Mouse (Mus musculus) cerebellum, adult 11 months (tissue): ENCODE results near the gene Arrb2.
"Not testable (repeated sequence)": the region's sequence is repeated elsewhere in the genome, so short reads cannot be mapped to it uniquely, and the experiment has no call there.

Experiments used
- DNase-seq: peaks from one replicate; pipeline ENCODE4 v3.0.0; 2022

The Arrb2 gene

DNA sequence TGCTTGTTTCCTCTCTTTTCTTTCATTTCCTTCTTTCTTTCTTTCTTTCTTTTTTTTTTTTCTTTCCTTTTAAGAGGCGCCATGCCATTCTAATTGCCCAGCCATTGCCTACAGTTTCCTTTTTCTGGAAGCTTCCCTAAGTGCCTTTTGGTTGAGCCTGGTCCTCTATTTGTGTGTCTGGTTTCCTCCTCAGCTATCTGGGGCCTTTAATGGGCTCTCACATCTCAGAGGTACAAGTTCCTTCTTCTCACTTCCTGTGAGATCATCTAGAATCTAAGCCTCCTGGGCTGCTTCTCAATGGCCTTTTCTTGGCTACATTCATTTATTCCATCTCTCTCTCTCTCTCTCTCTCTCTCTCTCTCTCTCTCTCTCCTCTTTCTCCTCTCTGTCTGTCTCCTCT, 14.9 kb downstream of the Arrb2 start:
- no peak for DNase-seq

DNA sequence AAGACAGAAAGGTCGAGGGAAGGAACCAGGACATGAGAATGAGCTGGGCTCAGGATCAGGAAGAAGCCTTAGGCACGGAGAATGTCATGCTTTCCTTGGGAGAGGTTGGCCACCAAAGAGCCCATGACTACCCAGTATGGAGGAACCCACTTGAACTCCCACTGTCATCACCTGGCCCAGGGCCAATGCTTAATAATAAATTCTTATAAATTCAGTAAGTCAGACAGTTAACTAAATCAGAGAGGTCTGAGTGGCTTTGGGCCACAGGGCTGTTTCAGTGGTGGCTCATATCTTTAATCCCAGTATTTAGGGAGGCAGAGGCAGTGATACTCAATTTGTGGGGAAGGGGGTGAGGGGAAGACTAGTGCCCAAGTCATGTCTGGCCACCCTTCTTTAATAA, 18.5 kb downstream of the Arrb2 start:
- no peak for DNase-seq

DNA sequence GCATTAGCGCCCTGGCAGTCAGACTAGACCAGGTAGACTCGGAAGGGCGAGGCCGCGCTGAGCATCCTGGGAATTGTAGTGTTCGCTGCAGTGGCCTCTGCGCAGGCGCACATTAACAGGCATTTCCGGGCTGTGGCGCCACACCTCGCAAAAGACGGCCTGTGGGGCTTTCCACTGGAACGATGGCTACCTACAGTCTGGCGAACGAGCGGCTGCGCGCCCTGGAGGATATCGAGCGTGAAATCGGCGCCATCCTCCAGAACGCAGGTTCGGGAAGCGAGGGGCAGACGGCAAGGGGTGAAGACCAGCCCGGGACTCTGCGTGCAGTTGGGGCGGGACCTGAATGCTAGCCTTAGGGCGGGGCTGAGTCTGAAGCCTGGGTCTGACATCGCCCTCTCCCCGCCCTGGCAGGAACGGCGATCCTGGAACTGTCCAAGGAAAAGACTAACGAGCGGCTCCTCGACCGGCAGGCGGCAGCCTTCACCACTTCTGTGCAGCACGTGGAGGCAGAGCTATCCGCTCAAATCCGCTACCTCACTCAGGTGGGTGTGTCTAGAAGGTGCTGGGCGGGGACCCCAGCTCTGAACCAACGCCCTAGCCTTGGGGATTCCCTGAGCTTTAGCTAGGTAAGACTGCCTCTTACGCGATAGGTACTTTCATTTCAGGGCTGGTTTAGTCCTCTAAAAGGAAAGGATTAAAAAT, 19.5 kb downstream of the Arrb2 start, which contains the start of gene Med11:
Gene Med11, plus strand, starts transcription at position 123 of the 702 bp plus-strand sequence.
- peak; percentile 96 for DNase-seq

DNA sequence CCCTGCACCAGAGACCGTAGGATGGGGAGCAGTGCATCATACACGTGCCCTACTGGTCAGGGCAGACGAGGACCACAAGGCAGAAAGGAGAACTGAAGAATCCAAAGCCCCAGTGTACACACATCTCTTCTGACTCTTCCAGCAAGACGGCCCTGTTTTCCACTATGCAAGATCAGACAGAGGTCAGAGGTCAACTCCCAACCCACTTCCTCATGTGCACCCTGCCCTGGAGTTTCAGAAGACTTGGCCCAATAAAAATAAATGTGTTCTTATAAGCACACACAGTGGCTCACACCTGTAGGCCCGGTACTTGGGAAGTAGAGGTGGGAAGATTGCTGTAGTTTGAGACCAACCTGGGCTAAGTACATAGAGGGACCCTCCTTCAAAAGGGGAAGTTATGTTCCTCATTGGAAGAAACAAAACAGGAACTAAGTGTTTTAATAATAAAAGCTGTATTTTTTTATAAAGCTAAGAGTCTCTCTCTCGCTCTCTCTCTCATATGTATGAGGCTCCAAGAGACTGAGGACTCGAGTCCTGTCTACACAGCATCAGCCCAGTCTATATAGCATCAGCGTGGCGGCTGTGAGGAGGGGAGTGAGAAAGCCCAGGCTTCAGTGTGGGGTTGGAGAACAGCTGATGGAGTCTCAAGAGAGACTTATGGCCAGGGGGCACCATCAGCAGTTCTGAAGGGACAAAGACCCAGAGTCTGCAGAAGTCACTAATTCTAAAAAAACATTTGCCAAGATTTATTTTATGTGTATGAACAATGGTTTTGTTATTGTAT, 21.0 kb downstream of the Arrb2 start:
- no peak for DNase-seq

DNA sequence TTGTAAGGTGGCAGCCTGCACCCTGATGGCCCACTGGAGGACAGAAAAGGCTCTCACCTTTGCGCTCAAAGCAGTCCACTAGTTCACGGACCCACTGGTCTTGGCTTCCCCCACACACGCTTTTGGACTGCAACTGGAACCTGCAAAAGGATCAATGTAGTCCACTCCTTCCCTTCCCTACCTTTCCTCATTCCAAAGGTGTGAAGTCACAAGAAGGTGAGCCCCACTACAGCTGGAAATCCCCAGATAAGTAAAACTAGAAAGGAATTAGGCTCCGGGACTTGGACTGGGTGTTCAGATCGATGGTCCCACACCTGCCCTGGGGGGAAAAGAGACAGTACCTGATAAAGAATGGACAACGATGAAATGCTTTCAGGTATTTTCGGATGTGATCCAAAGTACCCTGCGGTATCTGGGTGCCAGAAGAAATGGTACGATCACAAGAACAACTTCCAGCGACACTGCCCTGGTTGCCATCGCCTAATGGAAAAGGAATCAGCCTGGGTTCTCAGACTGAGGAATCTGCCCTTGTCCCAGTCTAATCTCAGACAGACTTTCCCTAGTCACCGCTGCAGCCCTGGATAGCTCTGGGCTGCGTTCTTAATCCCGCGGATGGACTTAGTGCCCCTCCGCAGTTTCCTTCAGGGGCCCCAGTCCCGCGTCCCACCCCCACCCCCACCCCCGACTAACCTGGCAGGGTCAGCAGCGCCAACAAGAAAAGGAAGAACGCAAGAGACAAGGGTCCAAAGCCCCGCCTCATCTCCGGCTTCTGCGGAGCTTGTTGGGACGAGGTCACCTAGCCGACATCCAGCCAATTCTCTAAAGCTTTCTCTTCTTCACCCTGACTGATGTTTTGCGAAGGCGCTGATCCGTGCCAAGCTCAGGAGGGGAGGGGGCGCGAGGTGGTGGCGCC, 26.5 kb downstream of the Arrb2 start, which contains the start of gene Zmynd15:
Gene Zmynd15, plus strand, starts transcription at position 746 of the 913 bp plus-strand sequence.
- DNase-seq: no peak

DNA sequence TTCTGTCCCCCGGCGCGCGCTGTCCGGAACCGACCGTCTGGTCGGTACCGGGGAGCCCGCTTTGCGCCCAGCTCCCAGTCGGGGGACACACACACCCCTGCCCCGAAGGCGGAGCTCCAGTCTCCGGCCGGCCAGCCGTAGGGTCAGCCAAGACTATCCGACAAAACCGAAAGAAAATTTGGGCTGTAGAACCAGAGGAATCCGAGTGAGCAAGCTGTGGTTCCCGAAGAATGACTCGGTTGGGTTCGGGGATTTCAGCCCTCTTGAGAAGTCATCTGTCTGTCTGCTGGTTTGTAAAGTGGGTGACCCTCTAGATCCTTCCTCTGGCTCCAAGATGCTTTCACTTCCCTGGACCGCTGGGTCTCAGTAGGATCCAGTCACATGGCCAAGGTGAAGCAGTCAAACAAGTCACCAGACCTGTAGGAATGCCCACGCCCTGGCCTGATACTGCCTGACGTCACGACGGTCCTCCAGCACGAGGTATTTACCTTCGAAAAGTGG, 27.2 kb downstream of the Arrb2 start, which contains the start of gene Cxcl16:
Gene Cxcl16, minus strand, starts transcription at position 384 of the 501 bp plus-strand sequence.
- DNase-seq: no peak

DNA sequence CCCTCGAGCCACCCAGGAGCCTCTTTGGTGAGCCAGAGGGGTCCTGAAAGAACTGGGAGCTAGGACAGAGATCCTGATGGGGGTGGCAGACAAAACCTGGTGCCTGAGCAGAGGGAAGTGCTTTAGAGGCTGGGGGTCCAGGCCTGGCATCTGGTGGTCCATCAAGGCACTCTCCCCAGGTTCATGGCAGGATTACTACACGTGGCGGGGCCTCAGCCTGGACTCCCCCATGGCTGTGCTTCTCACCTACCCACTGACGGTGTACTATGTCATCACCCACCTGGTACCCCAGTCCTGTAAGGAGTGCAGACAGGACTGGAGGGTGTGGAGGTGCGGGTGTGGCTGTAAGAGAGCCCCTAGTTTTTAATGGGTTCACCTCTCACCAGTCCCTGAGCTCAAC, 31.5 kb downstream of the Arrb2 start:
- no peak for DNase-seq

DNA sequence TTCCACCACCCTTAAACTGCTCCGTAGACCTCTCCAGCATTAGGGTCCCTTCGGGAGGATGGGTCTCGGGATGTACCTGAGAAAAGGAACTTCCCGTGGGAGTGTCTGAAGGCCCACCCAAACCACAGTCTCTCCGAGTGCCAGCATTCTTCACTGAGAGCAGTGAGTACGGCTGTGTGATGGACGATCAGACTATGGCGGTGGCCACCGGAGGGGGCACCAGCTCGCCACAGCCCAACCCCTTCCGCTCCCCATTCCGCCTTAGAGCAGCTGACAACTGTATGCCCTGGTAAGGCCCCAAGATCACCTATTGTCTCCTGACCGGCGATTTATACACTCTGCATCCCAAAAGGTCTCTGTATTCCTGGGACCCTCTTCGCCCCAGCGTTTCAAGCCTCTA, 32.8 kb downstream of the Arrb2 start:
- no peak for DNase-seq

DNA sequence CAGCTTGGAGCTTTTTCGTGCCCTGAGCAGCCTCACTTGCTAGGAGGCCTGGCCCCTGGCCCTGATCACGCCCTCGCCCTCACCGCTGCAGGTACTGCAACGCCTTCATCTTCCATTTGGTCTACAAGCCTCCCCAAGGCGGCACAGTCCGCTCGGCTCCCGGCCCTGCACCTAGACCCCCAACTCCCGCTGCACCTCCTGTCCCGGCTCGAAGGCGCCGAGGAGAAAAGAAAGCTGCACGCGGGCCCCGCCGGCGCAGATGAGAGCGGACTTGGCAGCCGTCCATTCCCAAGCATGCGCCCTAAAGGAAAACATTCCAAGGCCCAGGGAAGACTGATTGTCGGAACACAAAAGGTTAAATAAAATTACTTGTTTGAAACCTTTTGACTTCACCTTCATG, 33.4 kb downstream of the Arrb2 start:
- DNase-seq: no peak

DNA sequence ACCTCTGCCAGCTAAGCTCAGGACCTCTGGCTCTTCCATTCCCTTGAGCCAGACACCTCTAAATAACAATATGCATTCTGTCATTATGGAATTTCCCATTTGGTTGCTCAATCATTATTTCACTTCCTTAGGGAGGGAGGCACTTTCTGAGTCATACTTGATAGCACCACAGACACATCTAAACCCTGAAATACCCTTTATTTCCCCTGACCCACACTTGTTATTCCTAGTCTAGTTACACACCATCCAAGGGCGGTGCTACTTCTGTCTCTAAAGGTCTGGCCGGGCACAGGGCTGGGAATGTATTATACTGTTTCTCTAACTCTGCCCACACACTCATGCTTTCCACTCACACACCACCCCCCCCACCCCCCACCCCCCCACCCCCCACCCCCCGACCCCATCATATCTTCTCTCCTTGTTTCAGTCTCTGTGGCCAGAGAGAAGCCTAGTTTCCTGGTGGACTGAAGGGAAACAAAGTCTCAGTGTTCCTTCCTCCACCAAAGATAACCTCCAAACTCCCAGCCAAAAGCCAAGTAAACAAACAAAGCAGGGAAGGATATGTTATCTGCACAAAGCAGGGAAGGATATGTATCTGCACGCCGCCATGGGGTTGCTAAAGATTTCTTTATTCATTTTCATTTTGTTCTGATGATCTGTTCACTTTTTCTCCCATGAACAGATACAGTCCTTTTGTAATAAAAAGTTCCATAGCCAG, 35.6 kb downstream of the Arrb2 start:
- DNase-seq: no peak

DNA sequence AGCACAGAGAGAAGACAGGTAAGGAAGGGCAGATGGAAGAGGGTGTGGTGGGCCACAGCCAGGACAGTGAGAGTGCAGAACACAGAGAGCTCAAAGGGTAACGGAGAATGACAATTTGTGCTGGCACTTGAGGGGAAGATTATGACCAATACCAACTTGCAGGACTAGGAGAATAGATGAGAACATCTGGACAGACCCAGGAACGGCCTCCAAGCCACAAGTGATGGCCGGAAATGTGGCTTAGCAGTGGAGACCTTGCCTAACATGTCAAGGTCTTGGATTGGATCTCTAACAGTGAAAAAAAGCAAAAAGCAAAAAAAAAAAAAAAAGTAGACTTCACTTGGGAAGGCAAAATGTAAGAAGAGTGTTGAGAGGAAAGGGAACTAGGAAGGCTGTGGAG, 37.3 kb downstream of the Arrb2 start:
- DNase-seq: no peak

DNA sequence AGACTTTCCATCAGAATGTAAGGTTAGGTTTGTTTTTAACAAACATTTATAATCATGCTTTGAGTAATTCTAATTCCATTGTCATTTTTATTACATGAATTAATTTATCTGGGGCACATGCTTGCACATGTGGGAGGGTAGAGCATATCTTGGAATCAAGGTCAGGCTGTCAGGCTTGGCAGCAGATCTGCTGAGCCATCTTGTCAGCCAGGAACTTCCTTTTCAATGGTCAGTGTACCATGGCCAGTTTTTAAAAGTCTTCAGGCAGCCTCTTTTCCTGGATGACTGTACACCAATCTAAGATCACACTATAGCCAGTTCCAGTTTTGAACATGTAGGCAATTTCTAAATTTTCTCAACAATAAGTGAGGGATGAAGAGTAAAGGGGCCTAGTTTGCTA, 40.3 kb downstream of the Arrb2 start:
- DNase-seq: no peak

DNA sequence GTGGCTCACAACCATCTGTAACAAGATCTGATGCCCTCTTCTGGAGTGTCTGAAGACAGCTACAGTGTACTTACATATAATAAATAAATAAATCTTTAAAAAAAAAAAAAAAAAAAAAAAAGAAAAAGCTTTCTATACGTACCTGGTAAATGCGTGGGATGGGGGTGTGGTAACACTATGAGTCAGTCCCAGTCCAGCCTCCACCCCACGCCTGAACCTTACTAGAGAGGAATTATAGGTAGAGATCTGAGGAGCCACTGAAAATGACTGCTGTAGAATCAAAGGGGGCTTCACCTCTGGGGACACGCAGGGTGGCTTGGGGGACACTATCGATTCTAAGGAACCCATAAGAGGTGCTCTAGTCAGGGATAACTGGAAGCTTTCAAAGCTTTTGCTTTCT, 40.9 kb downstream of the Arrb2 start:
- DNase-seq: not testable (repeated sequence)

DNA sequence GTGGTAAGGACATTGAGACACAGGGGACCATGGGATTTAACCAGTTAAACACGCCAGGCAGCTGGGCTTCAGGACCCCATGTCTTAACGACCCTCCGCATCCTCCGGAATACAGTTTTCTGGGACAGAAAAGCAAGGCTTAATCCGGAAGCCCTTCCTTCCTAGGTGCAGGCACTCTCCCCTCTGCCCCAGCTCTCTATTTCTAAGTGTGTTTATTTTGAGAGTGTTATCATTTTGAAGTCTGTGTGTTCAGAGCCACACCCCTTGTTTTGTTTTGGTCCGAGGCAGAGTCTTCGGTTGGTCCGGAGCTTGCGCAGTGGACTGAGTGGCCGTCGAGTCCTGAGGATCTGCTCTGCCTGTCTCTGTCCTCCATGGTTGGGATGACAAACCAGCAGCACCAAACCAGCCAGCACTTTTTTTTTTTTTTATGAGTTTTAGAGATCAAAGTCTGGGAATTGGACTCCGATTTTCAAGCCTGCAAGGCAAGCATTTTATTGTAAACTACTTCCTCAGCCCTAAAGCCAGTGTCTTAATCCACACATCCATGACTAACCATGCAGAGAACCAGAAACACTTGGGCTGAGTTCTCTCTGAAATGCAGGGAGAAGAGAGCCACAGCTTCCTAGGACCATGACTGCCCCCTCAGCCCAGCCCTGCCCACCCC, 42.6 kb downstream of the Arrb2 start:
- no peak for DNase-seq

DNA sequence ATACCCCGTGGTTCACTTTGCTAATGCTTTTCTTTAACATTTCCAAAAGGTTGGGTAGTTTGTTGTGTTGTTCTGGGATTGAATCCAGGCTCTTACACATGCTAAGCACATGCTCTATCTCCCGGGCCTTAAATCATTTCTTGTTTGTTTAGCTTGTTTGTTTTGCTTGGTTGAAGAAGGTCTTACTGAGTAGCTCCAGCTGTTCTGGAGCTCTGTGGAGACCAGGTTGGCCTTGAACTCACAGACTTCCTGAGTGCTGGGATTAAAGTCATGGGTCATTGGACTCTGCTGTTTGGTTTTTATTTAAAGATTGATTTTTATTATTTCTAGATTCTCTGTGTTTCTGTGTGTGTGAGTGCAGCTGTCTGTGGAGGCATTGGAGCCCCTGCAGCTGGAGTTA, 53.1 kb downstream of the Arrb2 start:
- no peak for DNase-seq

DNA sequence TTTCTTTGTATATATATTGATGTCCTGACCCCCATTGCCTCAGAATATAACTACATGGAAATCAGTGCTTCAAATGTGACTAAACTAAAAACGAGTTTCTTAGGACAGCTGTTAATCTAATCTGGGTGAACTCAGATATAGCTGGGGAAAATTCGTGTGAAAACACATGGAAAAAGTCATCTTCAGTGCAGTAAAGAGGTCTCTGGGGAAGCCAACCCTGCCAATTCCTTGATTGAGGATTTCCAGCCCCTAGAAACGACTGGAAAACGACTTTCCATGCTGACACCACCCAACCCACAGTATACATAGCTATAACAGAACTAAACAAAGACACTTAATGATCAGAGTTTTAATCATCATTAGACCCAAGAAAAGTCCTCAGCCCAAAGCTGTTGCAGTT, 55.4 kb downstream of the Arrb2 start:
- no peak for DNase-seq

DNA sequence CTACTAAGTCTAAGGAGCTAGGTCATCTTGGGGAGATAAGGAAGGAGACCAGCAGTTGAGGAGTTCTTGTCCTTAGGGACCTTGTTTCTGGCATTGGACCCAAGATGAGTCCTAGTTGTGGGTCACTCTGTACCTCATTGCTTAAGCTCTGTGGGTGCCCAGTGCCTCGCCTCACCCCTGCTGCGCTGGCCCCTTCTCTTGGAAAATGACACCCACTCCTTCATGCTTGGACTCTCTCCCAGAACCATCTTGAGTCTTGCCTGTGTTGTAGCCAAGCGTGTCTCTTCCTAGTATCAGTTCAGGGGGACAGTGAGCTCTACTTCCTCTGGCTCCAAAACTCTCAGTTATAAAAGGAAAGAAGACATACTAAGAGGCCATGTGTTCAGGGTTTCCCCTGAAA, 56.7 kb downstream of the Arrb2 start:
- DNase-seq: no peak

DNA sequence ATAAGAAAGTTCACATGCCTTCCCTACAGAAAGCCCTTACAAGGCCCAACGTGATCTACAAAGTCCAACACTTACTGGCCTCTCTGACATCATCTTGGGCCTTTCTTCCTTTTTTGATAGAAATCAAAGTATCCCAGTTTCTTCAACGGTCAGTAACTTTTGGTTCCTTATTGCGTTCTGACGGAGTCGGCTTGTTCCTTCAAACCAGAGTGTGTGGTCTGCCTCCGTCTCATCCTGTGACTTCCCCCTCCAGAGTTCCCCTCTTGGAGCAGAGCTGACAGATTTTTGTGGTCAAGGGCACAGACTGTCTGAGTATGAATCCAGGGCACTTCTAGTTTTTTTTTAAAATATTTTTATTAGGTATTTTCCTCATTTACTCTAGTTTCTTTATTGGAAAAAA, 57.2 kb downstream of the Arrb2 start:
- DNase-seq: no peak
